Mouse (Mus musculus) right cerebral cortex, adult 2 months (tissue): ENCODE data around the gene Dynlt1b.
"Not testable (repeated sequence)": the region's sequence is repeated elsewhere in the genome, so short reads cannot be mapped to it uniquely, and the experiment has no call there.

Source experiments
- DNase-seq, 2 experiments: peaks; one replicate each; pipeline ENCODE4 v3.0.0; 2021 to 2022; ENCODE audit warnings: low spot score in 2 of 2

Gene Dynlt1b

DNA sequence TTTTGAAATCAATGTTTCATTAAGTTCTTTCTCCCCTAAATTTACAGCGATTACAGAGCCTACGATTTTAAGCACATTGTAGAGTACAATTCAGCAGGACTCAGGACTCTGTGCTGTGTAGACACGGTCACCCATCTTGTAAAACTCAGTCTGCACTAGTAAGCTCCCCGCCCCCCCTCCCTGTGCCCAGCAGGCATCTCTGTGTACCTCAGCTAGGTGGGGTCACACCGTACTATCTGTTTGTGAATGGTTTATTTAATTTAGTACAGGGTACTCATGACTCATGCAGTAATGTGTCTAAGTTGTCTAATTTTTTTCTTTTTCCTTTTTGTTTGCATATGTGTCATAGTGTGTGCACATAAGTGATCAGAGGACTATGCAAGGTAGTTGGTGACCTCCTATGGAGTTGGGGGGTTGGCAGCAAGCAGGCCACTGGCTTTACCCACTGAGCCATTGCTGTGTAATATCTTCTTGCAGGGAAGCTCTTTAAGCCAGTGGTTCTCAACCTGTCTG, 31.2 kb downstream of the Dynlt1b start:
- DNase-seq = not testable (repeated sequence)

DNA sequence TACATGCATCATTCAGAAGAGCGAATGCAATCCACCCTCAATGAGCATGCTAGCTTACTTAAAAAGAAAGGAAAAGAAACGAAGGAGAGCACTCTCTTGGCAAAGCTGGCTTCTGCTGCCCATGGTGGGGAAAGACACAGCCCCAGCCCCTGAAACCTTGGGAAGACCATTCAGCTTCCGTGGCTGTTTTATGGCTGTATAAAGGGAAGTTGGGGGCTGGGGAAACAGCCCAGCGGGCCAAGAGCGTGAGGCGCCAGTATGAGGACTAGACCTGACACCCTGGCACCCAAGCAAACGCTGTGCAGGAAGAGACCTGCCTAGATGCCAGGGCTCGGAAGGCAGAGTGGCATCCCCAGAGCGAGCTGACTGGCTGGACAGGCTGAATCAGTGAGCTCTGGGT, 35.8 kb downstream of the Dynlt1b start:
- not testable (repeated sequence) for DNase-seq

DNA sequence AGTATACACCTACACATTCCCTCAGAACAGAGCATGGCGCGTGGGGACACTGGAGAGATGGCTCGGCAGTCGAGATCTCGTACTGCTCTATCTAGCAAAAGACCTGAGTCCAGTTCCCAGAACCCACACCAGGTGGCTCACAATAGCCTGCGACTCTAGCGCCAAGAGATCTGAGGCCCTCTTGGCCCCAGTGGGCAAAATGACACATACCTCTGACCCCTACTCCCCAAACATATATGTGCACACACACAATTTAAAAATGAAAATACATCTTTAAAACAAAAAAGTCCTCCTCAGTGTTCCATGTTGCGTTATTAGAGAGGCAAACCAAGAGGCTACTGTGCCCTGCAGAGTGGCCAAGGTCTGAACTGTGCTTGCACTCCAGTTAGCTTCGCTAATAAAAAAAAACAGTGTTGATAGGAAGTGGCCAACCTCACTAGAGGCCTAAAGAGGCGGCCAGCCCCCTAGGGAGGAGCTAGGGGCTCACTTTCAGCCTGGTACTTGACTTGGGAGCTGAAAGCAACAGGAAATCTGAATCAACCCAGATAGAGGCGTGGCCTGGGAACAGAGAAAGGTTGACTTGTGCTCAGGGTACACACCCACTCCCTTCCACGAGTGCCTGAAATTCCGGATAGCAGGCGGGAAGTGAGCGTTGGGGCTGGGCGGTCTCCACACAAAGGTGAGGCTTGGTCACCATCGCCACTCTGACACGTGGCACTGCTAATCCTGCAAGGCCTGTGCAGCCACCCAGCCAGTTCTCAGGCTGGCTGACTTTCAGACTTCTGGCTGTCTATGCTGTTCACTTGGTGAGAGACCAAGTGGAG, 37.9 kb downstream of the Dynlt1b start:
- DNase-seq = not testable (repeated sequence)

DNA sequence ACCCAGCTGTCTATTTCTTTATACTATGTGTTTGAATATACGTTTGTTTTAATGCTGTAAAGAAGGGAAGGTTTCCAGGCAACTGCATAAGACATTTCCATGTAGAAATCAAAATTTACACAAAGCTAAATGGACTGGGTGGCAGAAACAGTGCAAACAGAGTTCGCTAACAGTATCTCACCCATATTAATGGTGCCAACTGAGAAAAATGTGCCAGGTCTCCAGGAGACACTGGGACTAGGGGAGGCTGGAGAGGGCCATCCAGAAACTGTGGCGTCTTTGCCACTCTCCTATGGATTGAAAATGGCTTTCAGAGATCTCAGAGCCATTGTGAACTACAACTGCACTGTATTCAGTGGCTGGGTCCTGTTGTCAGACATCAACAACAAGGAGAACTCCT, 40.1 kb downstream of the Dynlt1b start:
- not testable (repeated sequence) for DNase-seq

DNA sequence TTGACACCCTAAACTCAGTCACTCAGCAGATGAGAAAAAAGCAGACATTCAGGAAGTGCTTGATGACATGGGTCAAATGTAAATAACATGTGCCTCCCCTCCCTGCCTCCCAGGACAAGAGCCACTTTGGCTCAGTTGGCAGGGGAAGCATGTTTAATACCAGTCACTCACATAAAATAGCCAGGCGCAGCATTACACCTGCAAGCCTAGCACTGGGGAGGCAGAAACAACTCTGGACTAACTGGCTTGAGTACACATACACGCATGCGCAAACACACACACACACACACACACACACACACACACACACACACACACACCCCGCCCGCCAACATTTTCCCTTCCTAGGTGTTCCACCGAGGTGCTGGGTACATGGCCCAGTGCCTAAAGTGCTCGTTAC, 40.8 kb downstream of the Dynlt1b start:
- DNase-seq = not testable (repeated sequence)

DNA sequence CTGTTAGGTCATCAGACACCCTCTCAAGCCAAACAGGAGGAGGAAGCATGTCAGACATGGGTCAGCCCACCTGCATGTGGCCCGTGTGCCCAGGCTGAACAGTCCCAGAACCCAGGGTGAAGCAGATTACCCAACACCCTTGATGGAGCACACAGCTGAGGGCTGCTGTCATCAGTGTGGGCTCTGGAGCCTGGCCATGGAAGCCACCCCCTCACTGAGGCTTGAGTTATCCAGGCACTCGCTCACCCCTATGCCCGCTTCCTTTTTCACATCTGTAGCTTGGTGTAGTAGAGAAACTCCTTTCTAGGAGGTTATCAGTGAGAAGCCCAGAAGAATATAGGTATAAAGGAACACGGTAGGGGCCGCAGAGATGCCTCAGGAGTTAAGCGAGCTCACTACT, 45.4 kb downstream of the Dynlt1b start:
- not testable (repeated sequence) for DNase-seq

DNA sequence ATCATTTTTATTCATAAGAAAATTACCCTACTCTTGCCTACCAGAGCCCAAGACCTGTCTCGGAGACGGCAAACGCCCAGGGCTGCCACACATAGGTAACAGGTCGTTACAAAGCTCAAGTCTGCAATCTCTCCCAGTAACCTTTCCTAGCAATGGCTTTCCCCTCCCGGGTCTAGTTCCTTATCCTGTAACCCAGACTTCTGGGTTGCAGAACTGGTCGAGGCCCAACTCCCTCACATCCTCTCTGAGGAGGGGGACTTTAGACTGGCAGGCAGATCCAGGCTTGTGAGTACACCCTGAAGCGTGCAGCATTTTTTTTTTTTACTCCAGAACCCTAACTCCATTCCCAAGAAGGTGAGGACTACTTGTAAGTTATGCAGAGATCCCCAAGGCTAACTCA, 46.0 kb downstream of the Dynlt1b start:
- not testable (repeated sequence) for DNase-seq

DNA sequence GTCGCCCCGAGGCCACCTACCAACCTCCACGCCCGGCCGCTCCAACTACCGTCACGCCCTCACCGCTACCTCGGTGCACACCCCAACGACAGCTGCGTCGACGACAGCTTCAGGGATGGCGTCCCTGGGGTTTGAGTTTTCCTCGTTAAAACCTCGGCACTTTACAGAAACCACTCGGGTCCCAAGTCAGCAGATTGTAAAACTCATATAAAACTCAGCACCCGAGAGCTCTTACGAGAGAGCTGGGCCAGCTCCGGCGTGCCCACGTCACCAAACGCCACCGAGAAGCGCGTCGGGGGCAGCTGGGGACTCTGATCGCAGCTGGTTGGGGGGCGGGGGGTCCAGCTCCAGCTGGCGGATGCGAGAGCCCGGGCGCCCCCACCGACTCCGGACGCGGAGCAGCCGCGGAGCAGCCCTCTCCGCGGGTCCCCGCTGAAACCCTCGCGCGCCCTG, 46.6 kb downstream of the Dynlt1b start:
- DNase-seq = not testable (repeated sequence)

DNA sequence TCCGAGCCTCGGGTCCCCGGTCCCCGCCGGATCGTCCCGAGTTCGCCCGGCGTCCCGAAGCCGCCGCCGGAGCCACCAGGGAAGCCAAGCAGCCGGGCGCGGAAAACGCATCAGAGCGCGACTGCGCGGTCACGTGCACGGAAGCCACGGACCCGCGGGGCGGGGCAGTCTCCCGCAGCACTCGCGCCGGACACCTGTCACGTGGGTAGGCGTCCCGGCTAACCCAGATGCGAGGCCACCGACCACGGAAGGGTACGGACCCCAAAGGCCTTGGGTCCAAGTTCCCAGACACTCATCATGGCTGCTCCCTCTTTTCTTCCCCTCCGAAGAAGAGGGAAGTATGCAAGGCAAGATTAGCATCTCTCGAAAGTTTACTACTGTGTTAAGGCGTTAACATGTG, 47.1 kb downstream of the Dynlt1b start:
- DNase-seq = not testable (repeated sequence)

DNA sequence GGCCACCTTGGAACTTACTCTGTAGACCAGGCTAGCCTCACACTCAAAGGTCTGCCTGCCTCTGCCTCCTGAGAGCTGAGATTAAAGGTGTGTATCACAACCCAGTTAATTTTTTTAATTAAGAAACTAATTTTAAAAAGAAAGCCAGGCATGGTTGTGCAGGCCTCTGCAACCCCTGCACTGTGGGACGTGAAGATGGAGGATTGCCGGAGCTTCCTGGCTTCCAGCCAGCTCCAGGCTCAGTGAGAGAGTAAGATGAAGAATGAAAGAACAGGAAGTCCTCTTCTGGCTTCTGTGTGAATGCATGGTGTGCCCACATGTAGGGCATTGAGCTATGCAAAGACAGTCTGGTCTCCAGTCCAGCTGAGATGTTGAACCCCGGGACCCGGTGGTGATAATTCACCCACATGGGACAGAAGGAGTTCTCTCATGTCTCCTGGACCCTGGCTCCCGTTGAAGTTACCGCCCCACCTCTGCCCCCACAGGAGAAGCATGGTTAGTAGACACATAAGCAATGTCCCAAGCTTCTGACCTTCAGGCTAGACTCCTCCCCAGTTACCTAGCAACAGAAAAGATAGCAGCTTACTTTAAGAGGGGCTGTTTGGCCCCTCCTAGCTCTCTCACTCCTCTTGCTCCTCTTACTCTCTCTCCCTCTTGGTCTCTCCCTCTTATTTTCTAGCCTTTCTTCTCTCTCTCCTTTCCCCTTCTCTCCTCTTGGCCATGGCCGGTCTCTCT, 51.1 kb downstream of the Dynlt1b start:
- DNase-seq = peak in 1 of 2 experiments; percentile 31

DNA sequence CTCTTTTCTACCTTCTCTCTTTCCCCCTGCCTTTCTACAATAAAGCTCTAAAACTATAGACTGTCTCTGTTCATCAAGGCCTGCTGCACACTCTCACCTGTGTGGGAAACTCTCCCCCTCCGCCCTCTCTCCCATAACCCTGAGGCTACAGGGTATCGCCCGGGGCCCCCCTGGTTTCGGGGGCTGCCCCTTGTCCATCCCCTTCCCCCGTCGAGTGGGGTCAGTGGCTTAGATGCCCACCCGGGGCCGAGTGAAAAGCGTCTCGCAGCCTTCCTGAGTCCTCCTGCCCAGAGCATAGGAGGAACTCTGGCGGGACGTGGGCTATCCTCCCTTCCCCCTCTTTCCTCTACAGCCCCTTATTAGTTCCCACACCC, 51.7 kb downstream of the Dynlt1b start:
- not testable (repeated sequence) for DNase-seq

DNA sequence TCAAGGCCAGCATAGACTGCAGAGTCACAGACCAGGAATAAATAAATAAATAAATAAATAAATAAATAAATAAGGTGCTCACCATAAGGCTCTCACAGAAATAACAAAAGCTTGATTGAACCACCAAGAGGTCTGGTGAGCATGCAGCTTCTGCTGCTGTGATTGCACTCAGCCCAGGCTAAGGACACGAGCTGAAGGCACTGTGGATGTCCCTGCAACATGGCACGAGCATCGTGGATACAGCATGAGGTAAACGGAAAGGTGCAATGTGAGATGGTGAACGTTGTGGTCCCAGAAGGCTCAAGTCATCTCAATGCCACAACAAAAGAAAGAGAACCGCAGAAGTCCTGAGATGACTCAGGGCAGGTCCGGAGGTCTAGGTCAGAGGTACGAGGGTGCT, 52.3 kb downstream of the Dynlt1b start:
- not testable (repeated sequence) for DNase-seq
